8 mouse cellular contexts compared by ENCODE assay signal in genomic region chr7:46796206-46796679, GRCm38 (mm10). TPM values are rescaled to one million over a fixed set of nuclear protein-coding genes. Genes with fewer than 3 reads are reported as not detected.
DNase-seq lines count a peak whose midpoint lies in the region; ATAC-seq and TF ChIP-seq lines count a peak whose summit lies in the region.

No protein-coding gene starts in this region.

- H3K9me3 ChIP-seq in heart, embryonic 14.5 days (ENCODE audit: control insufficient read depth, low read length), result no peaks in the 10 kb centered on the region
- H3K9me3 ChIP-seq in E14TG2a.4 (ENCODE audit: low read length), result no peaks in the 10 kb centered on the region
- no peaks in the 10 kb centered on the region for H3K9me3 ChIP-seq in forebrain, embryonic 10.5 days
- no peaks in the 10 kb centered on the region for H3K9me3 ChIP-seq in stomach, embryonic 15.5 days

- H3K4me1 ChIP-seq in heart, embryonic 14.5 days (ENCODE audit: control insufficient read depth in 2 of 2, insufficient read depth in 2 of 2, low read length in 2 of 2), result peaks cover 4 to 17% of the 10 kb centered on the region in 2 experiments
- H3K4me1 ChIP-seq in E14TG2a.4 (replicated peaks; ENCODE audit: low read depth, low read length), result peaks cover 43% of the 10 kb centered on the region
- peaks cover 31% of the 10 kb centered on the region for H3K4me1 ChIP-seq in forebrain, embryonic 10.5 days
- H3K4me1 ChIP-seq in stomach, embryonic 15.5 days, result peaks cover 12% of the 10 kb centered on the region

- peak overlapping the region in 1 of 2 experiments; percentile 91; a peak in 2 of 4 replicates for H3K27ac ChIP-seq in heart, embryonic 14.5 days (replicated peaks in 1 of 2; ENCODE audit: control insufficient read depth in 1 of 2, insufficient read depth in 1 of 2, low read depth in 2 of 2, low read length in 2 of 2)
- H3K27ac ChIP-seq in forebrain, embryonic 10.5 days, result peak overlapping the region; percentile 100
- H3K27ac ChIP-seq in stomach, embryonic 15.5 days, result peak overlapping the region; percentile 36; the same call in 1 of the 2 replicates

- H3K9ac ChIP-seq in heart, embryonic 14.5 days (ENCODE audit: low read length), result peak overlapping the region; percentile 94
- peak overlapping the region; percentile 82 for H3K9ac ChIP-seq in stomach, embryonic 15.5 days

- peaks cover 27% of the 10 kb centered on the region for H3K36me3 ChIP-seq in heart, embryonic 14.5 days (ENCODE audit: control insufficient read depth, insufficient read depth, low read length)
- H3K36me3 ChIP-seq in E14TG2a.4 (ENCODE audit: insufficient read depth, low read length), result peaks cover 29% of the 10 kb centered on the region
- peaks cover 32% of the 10 kb centered on the region for H3K36me3 ChIP-seq in forebrain, embryonic 10.5 days (replicated peaks)
- H3K36me3 ChIP-seq in stomach, embryonic 15.5 days, result 0 out of 2 replicates have a peak, but pooled peaks cover 7% of the 10 kb centered on the region

- no peak for DNase-seq in heart, postnatal 36 days
- DNase-seq in forebrain, embryonic 10.5 days (ENCODE audit: extremely low spot score, low spot score), result no peak
- peak; percentile 9 for DNase-seq in liver
- DNase-seq in left cerebral cortex, adult 11 months (ENCODE audit: low spot score), result no peak
- no peak for DNase-seq in testis, postnatal 14 days (ENCODE audit: low spot score)

- under 1% methylated on average over 29 of the region's 31 CpGs for WGBS in heart, embryonic 14.5 days
- under 1% methylated on average over 31 of the region's 31 CpGs for WGBS in forebrain, embryonic 10.5 days
- under 1% methylated on average over 31 of the region's 31 CpGs for WGBS in stomach, embryonic 15.5 days

- ATAC-seq in heart, embryonic 14.5 days (ENCODE audit: insufficient number of reproducible peaks, insufficient read depth, low FRiP score, low read depth), result peak; percentile 8; the same call in 1 of the 2 replicates
- no peak for ATAC-seq in stomach, embryonic 15.5 days (ENCODE audit: insufficient read depth, low FRiP score, low read depth)

- H3K4me2 ChIP-seq in heart, embryonic 14.5 days (ENCODE audit: low read length), result peak overlapping the region; percentile 99
- peak overlapping the region; percentile 90 for H3K4me2 ChIP-seq in stomach, embryonic 15.5 days

- intact Hi-C loops in heart, postnatal 36 days (cut with DNase I), result loop anchor here (1.0 to 5.0 kb wide), 2 partner anchors 49 to 121 kb away; partner anchors contain the start of gene Tsg101

- peak overlapping the region; percentile 65 to 98 for H3K4me3 ChIP-seq in heart, embryonic 14.5 days (ENCODE audit: control insufficient read depth in 1 of 2, insufficient read depth in 1 of 2, low read depth in 1 of 2, low read length in 2 of 2)
- H3K4me3 ChIP-seq in E14TG2a.4 (replicated peaks; ENCODE audit: low read length), result peak overlapping the region; percentile 92
- peak overlapping the region; percentile 97 for H3K4me3 ChIP-seq in forebrain, embryonic 10.5 days
- H3K4me3 ChIP-seq in stomach, embryonic 15.5 days (replicated peaks), result peak overlapping the region; percentile 96

- no peak for TF ChIP-seq CTCF in E14TG2a.4 (conservative IDR thresholded peaks at IDR 0.05; ENCODE audit: low read length)

- H3K27me3 ChIP-seq in heart, embryonic 14.5 days (ENCODE audit: control insufficient read depth, insufficient read depth, low read length), result no peaks in the 10 kb centered on the region
- no peaks in the 10 kb centered on the region for H3K27me3 ChIP-seq in E14TG2a.4 (ENCODE audit: insufficient read depth, low read length)
- H3K27me3 ChIP-seq in forebrain, embryonic 10.5 days (ENCODE audit: poor library complexity, severe bottlenecking), result no peaks in the 10 kb centered on the region
- H3K27me3 ChIP-seq in stomach, embryonic 15.5 days (replicated peaks), result no peaks in the 10 kb centered on the region

RNA-seq across cellular contexts. Expression of gene Gtf2h1, which starts 0.3 kb away (rescaled TPM):
- 27.9 and 29.8 TPM in 2 replicates for polyA plus RNA-seq in heart, embryonic 14.5 days (2014; fragmentation: Nextera tagmentation; extraction: Ambion mirVana)
- total RNA-seq in heart, postnatal 36 days (2021), result 10 to 100 TPM; 16.9 to 19.5 TPM
- polyA plus RNA-seq in forebrain, embryonic 10.5 days (2016; fragmentation: Nextera tagmentation; extraction: Ambion mirVana), result 51.2 and 54.1 TPM in 2 replicates
- 48.6 and 52.6 TPM in 2 replicates for polyA plus RNA-seq in stomach, embryonic 15.5 days (2015; fragmentation: Nextera tagmentation; extraction: Ambion mirVana)

RNA-seq across cellular contexts. Expression of gene Hps5, which starts 0.4 kb away (rescaled TPM):
- 10.0 and 11.3 TPM in 2 replicates for polyA plus RNA-seq in heart, embryonic 14.5 days (2014; fragmentation: Nextera tagmentation; extraction: Ambion mirVana)
- 10 to 100 TPM in 1 of 2 experiments, 1 to 10 TPM in 1; 8.8 to 12.7 TPM for total RNA-seq in heart, postnatal 36 days (2021)
- polyA plus RNA-seq in forebrain, embryonic 10.5 days (2016; fragmentation: Nextera tagmentation; extraction: Ambion mirVana), result 16.2 and 18.7 TPM in 2 replicates
- 20.2 and 21.8 TPM in 2 replicates for polyA plus RNA-seq in stomach, embryonic 15.5 days (2015; fragmentation: Nextera tagmentation; extraction: Ambion mirVana)

RNA-seq across cellular contexts. Expression of gene Saa2, which starts 44.7 kb away (rescaled TPM):
- not detected in 2 replicates for polyA plus RNA-seq in heart, embryonic 14.5 days (2014; fragmentation: Nextera tagmentation; extraction: Ambion mirVana)
- total RNA-seq in heart, postnatal 36 days (2021), result not detected
- polyA plus RNA-seq in forebrain, embryonic 10.5 days (2016; fragmentation: Nextera tagmentation; extraction: Ambion mirVana), result 0.35 TPM in 1 of 2 replicates, not detected in the other
- not detected in 2 replicates for polyA plus RNA-seq in stomach, embryonic 15.5 days (2015; fragmentation: Nextera tagmentation; extraction: Ambion mirVana)

RNA-seq across cellular contexts. Expression of gene Ldha, which starts 45.0 kb away (rescaled TPM):
- polyA plus RNA-seq in heart, embryonic 14.5 days (2014; fragmentation: Nextera tagmentation; extraction: Ambion mirVana), result 3,024 and 3,145 TPM in 2 replicates
- total RNA-seq in heart, postnatal 36 days (2021), result 100 to 1,000 TPM; 776 to 801 TPM
- polyA plus RNA-seq in forebrain, embryonic 10.5 days (2016; fragmentation: Nextera tagmentation; extraction: Ambion mirVana), result 3,398 and 3,630 TPM in 2 replicates
- polyA plus RNA-seq in stomach, embryonic 15.5 days (2015; fragmentation: Nextera tagmentation; extraction: Ambion mirVana), result 1,836 and 1,959 TPM in 2 replicates

RNA-seq across cellular contexts. Expression of gene Saa1, which starts 53.5 kb away (rescaled TPM):
- polyA plus RNA-seq in heart, embryonic 14.5 days (2014; fragmentation: Nextera tagmentation; extraction: Ambion mirVana), result not detected in 2 replicates
- total RNA-seq in heart, postnatal 36 days (2021), result not detected
- polyA plus RNA-seq in forebrain, embryonic 10.5 days (2016; fragmentation: Nextera tagmentation; extraction: Ambion mirVana), result 0.33 and 0.48 TPM in 2 replicates
- 0.23 and 0.39 TPM in 2 replicates for polyA plus RNA-seq in stomach, embryonic 15.5 days (2015; fragmentation: Nextera tagmentation; extraction: Ambion mirVana)
